Mouse (Mus musculus): ENCODE measurements around the gene Vash1.

Vash1 gene

DNA sequence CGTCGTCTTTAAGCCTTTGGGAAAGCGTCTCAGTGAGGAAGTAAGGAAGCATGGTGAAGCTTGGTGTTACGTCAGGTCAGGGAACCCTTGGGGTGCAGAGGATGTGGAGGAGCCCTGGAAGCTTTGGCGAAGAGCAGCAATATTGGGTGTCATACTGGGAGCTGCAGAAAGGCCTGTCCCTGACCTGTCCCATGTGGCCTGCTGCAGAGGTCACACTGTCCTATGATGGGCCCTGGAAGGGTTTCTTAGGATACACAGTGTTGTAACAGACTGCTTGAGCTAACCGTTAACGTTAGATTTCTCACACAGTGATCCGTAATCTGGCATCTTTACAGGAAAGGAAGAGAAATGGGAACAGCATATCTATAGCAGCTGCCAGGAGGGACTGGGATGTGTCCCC, 3.7 kb downstream of the Vash1 start:
- no peak for DNase-seq (ENCODE audit: extremely low read depth, low read depth, low spot score)

DNA sequence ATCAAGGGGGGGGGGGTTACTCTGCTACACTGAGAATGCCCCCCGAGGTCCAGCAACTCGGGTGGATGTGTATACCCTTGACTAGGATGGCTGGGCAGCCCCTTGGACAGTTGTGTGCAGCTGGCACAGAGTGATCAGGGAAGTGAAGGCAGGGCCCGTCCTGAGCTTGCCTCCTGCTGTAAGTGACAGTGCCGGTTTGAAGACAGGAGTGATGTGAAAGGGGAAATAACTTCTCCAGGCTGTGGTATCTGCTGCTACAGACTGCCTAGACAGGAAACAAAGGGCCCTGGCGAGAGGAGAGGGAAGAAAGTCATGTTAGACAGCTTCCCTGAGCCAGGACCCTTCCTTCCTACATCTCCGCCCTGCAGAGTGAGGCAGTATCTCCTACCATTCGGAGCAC, 5.2 kb downstream of the Vash1 start:
- no peak for DNase-seq (ENCODE audit: extremely low read depth, low read depth, low spot score)

DNA sequence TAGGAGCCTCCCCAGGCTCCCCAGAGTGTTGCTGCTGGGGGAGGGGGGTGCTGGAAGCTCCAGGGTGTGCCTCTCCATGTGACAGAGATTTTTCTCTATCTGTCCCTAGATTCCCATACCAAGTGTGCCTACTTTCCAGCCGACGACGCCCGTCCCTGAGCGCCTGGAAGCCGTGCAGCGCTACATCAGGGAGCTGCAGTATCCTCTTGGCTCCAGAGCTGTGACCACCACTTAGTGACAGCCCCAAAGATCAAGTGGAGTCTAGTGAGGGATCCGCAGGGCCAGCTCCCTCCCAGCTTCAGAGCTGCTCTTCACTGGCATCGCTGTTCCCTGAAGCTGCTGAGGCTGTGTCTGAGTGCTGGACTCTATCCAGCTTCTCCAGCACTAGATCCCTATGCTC, 6.8 kb downstream of the Vash1 start:
- no peak for DNase-seq (ENCODE audit: extremely low read depth, low read depth, low spot score)

DNA sequence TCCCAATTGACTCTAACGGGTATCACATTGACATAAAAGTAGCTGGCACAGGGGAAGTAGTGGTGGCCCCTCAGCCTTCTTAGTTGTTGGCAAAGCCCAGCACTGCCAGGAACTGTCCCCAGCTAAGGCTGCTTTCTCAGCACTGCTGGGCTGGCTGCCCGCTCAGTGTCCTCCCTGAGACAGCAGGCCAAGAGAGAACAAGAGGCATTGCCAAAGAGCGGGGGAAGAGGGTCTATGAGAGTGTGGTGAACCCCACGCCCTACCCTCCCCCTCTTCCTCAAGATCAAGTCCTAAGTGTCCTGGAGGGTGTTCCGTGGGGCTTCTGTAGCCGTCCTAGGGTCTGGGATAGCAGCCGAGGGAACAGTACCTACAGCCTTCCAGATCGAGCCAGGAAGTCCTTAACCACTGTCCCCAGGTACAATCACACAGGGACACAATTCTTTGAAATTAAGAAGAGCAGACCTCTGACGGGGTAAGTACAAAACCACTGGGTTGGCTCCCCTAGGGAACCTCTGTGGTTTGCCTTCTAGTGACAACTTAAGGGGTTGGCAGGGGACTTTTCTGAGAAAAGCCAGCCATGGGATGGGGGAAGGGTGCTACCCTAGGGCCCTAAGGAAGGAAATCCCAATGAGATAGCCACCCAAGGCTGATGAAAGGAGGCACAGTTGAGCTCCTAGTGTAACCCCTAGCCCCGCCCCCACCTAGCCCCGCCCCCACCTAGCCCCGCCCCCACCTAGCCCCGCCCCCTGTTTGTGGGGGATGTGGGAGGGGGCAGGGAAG, 8.2 kb downstream of the Vash1 start:
- no peak for DNase-seq (ENCODE audit: extremely low read depth, low read depth, low spot score)

DNA sequence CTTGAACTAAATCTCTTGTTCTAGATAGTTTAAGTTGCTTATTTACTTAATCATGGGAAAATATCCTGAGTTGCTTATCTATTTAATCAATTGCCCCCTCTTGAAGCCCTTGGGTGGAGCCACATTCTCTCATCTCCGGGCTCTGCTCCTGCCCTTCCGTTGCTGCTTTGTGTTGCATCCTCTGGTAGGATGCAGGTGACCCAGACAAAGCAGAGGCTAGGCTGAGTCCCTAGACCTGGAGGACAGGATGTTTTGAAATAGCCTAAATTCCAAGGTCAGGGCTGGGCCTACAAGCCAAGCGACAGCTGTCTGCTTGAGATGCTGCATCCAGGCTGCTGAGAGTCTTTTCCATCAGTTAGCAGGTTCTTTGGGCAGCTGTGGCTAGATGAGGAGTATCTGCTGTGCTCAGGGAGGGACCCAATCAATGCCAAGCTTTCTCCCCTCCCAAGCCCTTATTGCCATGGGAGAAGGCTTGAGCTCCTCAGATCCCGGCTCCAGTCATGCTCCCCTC, 9.0 kb downstream of the Vash1 start:
- no peak for DNase-seq (ENCODE audit: extremely low read depth, low read depth, low spot score)

DNA sequence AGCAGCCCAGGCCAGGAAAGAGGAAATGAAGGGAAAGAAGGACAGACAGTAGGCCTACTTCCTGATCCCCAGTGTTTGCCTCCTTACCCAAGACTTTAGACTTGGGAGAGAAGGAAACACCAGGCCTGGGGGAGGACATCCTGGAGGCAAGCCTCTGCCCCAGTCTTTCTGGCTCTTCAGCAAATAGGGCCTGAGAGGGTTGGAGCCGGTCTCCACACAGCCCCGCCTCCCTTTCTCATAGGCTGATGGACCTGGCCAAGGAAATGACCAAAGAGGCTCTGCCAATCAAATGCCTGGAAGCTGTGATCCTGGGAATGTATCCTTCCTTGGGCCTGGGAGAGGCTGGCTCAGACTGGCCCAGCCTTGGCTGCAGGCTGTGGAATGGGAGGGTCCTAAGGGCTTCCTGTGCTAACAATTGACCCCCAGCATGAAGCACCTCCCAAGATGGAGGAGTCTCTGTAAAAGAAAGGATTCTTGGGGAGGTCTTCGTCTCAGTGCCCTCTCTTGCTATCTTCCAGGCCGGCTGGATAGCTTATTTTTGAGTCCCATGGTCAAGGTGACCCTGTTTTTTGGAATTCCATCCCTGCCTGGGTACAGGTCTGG, 9.6 kb downstream of the Vash1 start:
- DNase-seq (ENCODE audit: extremely low read depth, low read depth, low spot score): no peak

DNA sequence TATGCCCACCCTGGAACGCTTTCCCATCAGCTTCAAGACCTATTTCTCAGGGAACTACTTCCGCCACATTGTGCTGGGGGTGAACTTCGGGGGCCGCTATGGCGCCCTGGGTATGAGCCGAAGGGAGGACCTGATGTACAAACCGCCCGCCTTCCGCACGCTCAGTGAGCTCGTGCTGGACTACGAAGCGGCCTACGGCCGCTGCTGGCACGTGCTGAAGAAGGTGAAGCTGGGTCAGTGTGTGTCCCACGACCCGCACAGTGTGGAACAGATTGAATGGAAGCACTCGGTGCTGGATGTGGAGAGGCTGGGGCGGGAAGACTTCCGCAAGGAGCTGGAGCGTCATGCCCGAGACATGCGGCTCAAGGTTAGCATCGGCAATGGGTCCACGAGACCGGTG, 10.4 kb downstream of the Vash1 start:
- DNase-seq (ENCODE audit: extremely low read depth, low read depth, low spot score): no peak

DNA sequence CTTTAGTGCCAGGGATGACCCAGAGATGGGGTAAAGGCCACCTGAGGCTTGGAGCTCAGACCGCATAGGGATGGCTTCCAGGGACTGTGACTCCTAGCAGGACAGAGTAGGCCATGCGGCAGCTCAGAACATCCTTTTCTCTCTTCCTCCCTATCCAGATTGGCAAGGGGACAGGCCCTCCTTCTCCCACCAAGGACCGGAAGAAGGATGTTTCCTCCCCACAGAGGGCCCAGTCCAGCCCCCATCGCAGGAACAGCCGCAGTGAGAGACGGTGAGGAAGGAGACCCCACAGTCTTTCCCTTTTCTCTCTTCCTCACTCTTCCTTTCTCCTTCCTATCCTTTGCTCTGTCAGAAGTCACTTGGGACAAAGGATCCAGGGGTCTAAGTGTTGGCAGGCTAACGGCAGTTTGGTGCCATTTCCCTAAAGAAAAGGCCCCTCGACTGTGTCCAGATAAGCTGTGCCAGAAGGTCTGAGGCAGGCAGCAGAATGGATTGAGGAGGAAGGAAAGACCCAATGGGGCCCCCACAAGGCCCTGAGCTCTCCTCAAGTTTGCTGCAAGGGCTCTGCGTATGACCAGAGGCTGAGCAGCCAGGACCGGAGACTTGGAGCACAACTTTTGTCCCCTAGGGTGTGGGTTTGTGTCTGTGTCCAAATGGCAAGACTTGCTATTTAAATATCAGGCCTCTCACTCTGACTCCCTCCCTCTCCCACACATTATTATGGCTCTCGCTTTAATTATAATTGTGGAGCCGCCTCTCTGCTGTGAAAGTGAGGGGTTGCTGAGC, 12.4 kb downstream of the Vash1 start:
- DNase-seq (ENCODE audit: extremely low read depth, low read depth, low spot score): no peak

DNA sequence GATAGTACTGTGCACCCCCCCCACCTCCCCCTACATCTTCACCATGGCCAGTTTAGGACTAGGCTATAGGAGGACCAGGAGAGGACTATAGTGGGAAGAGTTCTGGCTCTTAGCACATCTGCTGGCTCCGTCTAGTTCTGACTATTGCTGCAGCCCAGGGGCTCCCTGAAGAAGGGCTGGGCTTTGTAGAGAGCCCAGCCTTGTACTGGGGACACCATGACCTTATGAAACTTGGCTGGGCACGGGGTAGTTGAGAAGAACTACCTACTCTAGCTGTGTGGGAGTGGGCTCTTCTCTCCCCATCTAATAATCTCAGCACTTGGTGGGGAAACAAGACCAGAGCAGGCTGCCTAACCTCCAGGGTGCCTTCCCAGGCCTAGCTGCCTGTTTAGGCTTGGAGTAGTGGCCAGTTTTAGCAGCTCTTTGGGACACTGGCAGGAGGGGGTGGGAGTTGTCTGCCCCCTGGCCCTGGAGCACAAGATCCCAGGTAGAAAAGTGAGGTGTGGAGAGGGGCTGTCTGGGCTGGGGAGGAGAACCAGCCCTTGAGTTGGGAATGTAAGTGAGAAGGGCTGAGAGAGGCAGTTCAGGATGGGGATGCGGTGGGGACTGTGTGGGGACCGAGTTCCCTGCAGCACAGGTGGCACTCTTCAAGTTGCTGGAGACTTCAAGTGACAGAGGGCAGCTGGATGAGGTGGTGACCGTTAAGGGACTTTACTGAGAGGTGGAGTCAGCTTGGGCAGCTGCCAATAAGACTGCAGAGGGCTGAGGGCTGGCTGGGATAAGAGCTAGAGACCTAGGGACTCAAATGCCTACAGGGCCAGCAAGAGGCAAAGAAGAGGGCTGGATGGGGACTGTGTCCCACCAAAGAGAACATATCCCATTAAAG, 14.2 kb downstream of the Vash1 start:
- no peak for DNase-seq (ENCODE audit: extremely low read depth, low read depth, low spot score)

DNA sequence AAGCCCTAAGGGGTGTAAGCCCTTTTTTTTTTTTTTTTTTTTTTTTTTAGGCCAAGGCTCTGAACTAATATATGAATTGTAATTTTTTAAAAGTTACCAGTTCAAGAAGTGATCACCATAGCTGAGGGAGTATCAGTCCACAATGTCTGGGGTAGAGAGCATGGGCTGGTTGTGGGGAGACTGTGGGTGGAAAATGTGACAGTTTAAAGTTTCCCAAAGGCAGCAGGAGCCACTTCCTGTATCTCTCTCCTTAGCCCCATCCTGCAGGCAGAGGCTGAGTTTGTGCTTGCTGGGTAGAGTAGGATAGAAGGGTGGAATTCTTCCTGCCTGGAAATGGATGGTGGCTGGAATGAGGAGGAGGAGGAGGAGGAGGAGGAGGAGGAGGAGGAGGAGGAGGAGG, 14.9 kb downstream of the Vash1 start:
- DNase-seq (ENCODE audit: extremely low read depth, low read depth, low spot score): no peak

DNA sequence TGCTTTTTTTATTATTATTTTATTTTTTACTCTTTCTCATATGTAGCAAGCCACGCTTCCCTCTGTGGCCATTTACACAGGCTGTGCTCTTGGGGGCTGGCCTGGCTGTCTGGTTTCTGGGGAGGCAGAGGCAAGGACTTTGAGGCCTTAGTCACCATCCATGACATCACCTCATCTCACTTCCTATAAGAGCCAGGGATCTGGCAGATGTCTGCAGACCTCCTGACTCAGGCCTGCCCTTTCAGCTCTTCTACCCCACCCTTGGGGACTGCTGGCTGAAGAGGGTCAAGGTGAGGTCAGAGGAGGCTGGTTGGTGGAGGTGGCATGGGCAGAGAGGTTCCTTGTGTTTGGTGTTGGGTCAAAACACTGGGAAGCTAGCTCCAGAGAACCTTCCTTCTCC, 15.9 kb downstream of the Vash1 start:
- DNase-seq (ENCODE audit: extremely low read depth, low read depth, low spot score): no peak

DNA sequence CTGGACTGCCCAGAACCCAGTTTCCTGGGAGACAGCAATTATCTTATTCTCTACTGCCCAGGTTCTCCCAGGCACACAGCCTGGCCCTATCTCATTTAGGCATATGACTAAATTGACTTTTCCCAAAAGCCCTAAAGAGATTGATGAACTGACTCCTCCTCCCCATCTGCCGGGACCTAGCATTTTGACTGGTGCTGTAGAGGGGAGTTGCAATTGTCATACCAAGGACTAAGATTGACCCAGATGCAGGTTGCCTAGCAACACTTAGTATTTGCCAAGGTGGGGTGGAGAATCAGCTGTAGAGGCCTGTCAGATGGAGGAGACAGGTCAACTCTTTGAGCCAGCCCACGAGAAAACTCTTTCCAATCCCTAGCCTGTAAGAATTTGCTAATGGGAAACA, 19.5 kb downstream of the Vash1 start:
- DNase-seq (ENCODE audit: extremely low read depth, low read depth, low spot score): no peak

DNA sequence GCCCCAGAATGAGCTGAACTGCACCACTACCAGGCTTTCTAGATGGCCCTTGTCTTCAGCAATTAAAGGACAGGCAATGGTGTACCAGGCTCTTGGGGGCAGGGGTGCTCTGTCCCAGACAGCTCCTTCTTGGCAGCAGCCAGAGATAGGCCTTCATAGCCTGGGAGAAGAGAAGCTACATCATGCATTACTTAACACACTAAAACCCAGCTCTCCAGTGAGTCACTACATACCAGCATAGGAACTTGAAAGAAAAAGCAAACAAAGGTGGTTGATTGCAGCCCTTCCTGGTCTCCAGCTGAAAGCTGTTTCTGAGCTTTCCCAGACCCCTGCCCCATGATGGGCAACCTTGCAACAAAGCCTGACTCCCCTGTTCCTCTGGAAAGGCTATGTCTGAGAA, 20.0 kb downstream of the Vash1 start:
- DNase-seq (ENCODE audit: extremely low read depth, low read depth, low spot score): no peak

DNA sequence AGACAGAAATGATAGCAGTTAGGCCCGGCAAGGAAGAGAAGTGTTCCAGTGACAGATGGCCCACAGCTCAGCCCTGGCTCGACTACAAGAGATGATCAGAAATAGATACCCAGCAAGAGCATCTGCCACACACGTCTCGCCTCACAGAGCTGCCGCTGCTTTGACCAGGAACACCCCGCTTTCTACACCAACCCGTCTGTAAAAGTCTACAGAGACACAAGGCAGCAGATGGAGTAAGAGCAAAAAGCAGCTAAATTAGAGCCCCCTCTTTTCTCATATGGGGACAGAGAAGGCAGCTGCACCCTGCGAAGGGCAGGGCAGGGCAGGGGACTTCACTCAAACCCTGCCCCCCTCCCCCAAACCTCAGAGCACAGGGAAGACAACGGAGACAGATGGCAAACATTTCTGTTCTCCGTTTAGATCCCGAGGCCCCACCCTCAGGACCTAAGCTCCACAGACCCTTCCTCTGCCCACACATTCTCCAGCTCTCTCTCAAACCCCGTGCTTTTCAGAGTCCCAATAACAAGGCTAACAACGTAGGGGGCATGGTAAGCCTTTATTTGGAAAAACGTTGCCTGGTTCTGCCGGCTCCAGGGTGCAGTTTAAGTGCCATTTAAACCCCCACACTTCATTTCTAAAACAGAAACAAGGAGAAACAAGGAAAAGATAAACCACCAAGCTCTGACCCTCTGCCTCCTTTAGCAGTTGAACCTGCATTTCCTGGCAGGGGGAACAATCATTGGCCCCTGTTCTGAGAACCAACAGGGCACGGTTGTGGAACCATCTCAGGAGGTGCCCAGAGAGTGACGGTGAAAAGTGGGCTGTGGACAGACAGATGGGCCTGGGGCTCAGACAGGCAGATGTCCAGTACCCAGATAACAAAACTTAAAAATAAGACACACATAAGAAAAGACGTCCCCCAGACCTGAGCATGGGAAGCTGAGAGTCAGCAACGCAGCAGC, 21.7 kb downstream of the Vash1 start:
- DNase-seq (ENCODE audit: extremely low read depth, low read depth, low spot score): no peak

DNA sequence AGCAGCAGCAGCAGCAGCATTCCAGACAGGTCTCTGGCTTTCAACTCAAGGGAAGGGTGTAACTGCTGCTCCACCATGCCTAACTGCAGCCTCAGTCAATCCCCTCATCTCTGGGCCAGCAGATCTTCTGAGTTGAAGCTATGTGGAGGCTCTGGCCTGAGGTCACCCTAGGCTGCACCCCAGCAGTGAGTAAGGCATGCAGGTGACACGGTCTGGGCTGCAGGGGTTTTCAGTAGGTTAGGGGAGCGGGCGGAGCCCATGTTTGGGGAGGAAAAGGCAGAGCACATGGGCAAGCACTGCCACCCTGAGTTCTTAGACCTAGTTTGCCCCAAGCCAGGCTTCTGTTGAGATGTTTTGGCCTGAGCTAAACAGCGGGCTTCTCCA, 22.4 kb downstream of the Vash1 start:
- DNase-seq (ENCODE audit: extremely low read depth, low read depth, low spot score): no peak

DNA sequence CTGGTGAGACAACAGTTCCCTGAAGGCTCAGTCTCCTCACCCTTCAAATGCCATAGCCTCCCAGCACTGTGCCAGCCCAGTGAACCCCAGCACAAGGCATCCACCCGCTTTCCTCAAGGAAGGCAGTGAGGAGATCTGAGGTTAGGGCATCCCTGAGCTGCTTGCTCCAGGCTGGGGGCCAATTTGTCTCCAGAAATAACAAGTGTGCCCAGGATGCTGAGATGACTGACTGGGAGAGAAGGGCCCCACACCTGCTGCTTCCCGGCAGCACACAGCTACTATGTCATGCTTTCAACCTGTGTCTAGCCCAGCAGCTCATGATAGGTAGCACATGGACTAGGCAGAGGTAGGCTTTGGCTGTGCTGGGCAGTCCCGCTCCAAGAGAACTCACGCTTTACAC, 23.0 kb downstream of the Vash1 start:
- no peak for DNase-seq (ENCODE audit: extremely low read depth, low read depth, low spot score)

DNA sequence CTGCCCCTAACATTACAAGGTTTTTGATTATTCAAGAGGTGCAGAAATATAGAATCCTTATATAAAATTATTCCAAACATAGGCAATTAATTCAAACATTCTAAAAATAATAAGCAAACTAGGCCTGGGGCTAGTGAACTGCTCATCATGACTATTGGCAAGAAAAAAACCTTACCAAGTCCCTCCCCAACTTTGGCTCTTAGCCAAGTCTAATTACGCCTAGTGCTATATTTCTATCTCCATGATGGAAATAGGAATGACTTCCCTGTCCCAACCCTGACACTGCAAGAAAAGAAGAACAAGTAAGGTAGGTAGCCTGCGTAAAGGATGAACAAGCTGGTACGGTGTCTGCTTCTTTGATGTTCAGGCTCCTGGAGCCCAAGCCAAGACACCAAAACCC, 24.2 kb downstream of the Vash1 start:
- DNase-seq (ENCODE audit: extremely low read depth, low read depth, low spot score): no peak

DNA sequence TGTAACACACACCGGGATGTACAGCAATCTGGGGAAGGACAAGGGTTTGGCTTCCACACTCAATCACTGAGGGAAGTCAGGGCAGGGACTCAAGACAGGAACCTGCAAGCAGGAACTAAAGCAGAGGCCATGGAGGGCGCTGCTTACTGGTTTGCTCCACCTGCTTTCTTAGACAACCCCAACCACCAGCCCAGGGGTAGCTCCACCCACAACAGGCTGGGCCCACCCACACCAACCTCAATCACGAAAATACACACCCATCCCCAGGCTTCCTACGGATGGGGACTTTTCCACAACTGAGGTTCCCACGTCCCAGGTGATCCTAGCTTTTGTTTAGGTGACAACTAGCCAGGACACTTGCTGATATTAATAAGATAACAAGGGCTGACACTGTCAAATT, 27.3 kb downstream of the Vash1 start:
- DNase-seq (ENCODE audit: extremely low read depth, low read depth, low spot score): no peak

DNA sequence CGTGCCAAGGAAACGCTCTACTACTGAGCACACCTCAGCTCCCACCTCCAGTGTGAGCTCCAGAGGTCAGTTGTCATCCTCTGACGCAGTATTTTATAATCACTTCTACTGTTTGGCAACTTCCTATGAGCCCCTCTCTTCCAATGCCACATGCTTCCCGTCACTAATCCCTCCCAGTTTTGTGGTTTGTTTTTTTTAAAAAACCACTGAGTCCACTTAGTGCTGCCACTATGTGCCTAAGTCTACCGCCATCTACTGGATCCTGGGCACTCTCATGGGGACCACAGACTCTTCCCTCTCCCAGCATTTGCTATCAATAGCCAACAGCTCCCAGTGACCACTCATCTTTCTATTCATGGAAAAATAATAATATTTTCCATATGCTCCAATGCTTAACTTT, 35.5 kb downstream of the Vash1 start:
- DNase-seq (ENCODE audit: extremely low read depth, low read depth, low spot score): no peak

DNA sequence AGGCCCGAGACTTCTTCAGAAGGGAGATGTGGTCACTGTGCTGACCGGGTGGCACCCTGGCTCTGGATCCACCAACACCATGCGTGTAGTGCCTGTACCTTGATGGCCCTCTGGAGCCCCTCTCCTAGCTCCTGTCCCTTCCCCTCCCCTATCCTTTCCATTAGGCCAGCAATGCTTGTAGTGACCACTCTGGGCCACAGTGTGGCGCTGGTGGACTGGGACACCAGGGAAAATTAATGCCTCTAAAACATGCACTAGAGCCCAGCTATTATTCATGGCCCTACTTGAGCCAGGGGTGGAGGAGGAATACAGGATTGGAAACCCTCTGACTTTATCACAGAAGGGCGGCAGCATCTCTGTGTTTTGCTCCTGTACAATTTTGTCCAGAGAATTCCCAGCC, 36.9 kb downstream of the Vash1 start:
- DNase-seq (ENCODE audit: extremely low read depth, low read depth, low spot score): no peak

Measured in fat pad, adult 2 months (tissue).